Mouse (Mus musculus) midbrain, embryonic 14.5 days (tissue): ENCODE measurements around the gene Gm26661. TPM values are rescaled to one million over a fixed set of nuclear protein-coding genes. Genes with fewer than 3 reads are reported as not detected.

ENCODE experiments used
- polyA plus RNA-seq: library from polyadenylated mRNA; unstranded; fragments of >200 nt; fragmentation: Nextera tagmentation; extraction: Ambion mirVana; gene quantifications from 2 replicates; pipeline ENCODE4 v1.2.1, GENCODE M21; 2014

Gm26661 gene
- polyA plus RNA-seq, 1 experiment from 2014 or later: not detected

Other genes with a start within 250 kb of the Gm26661 start
- gene Gm3558, start 223.0 kb upstream of the Gm26661 start, polyA plus RNA-seq: 5.3 and 9.4 TPM in 2 replicates
- gene Gm10338, start 196.0 kb upstream of the Gm26661 start, polyA plus RNA-seq: not detected in 2 replicates
- not detected in 2 replicates for gene Gm10128, start 147.6 kb upstream of the Gm26661 start, polyA plus RNA-seq
- 3.8 and 13.6 TPM in 2 replicates for gene Flnb, start 26.4 kb downstream of the Gm26661 start, polyA plus RNA-seq
- gene Gm45521, start 165.7 kb downstream of the Gm26661 start, polyA plus RNA-seq: not detected in 2 replicates
- 0.09 TPM in 1 of 2 replicates, not detected in the other for gene Dnase1l3, start 203.0 kb downstream of the Gm26661 start, polyA plus RNA-seq
- 31.0 and 31.6 TPM in 2 replicates for gene Abhd6, start 211.3 kb downstream of the Gm26661 start, polyA plus RNA-seq